Mouse (Mus musculus): ENCODE results near the gene Tcea3. TPM values are rescaled to one million over a fixed set of nuclear protein-coding genes. Genes with fewer than 3 reads are reported as not detected.

The Tcea3 gene
- polyA plus RNA-seq, 1 experiment from 2014 or later = 17.3 TPM

- Histone ChIP-seq H3K36me3 (ENCODE audit: control insufficient read depth, insufficient read depth, low read length) (no peaks in the 10 kb centered on the region), H3K9ac (ENCODE audit: low read depth, low read length) (no peak overlapping the region), H3K4me3 (ENCODE audit: low read depth, low read length) (no peak overlapping the region), H3K4me2 (no peak overlapping the region), H3K4me1 (replicated peaks; ENCODE audit: control insufficient read depth, insufficient read depth, low read length) (peaks cover 9% of the 10 kb centered on the region), H3K9me3 (ENCODE audit: control insufficient read depth, low read length) (no peaks in the 10 kb centered on the region), H3K27ac (ENCODE audit: low read depth, low read length) (no peak overlapping the region), H3K27me3 (replicated peaks; ENCODE audit: control insufficient read depth, insufficient read depth, low read length) (peaks cover 5% of the 10 kb centered on the region)
- DNase-seq (ENCODE audit: low spot score) (no peak), ATAC-seq (replicated peaks; ENCODE audit: low FRiP score) (no peak)
- WGBS = 29% methylated on average over 10 of the region's 10 CpGs
These were observed 9.2 kb downstream of the Tcea3 start for GRCm38 (mm10) chr4:136256696-136257095.

- Histone ChIP-seq H3K27me3 (replicated peaks; ENCODE audit: control insufficient read depth, insufficient read depth, low read length) (peaks cover 3% of the 10 kb centered on the region), H3K9me3 (ENCODE audit: control insufficient read depth, low read length) (no peaks in the 10 kb centered on the region), H3K4me1 (replicated peaks; ENCODE audit: control insufficient read depth, insufficient read depth, low read length) (peaks cover 9% of the 10 kb centered on the region), H3K4me3 (ENCODE audit: low read depth, low read length) (no peak overlapping the region), H3K27ac (ENCODE audit: low read depth, low read length) (no peak overlapping the region), H3K4me2 (no peak overlapping the region), H3K9ac (ENCODE audit: low read depth, low read length) (no peak overlapping the region), H3K36me3 (ENCODE audit: control insufficient read depth, insufficient read depth, low read length) (no peaks in the 10 kb centered on the region)
- WGBS = 62% methylated on average over 3 of the region's 3 CpGs
- no peak for DNase-seq (ENCODE audit: low spot score)
- ATAC-seq (replicated peaks; ENCODE audit: low FRiP score) = no peak
These were observed 12.4 kb downstream of the Tcea3 start for GRCm38 (mm10) chr4:136259916-136260315.

GRCm38 (mm10) chr4:136260491-136261180 is 13.1 kb downstream of the Tcea3 start:
- Histone ChIP-seq H3K9me3 (ENCODE audit: control insufficient read depth, low read length) (no peaks in the 10 kb centered on the region), H3K27ac (ENCODE audit: low read depth, low read length) (no peak overlapping the region), H3K4me2 (no peak overlapping the region), H3K4me3 (ENCODE audit: low read depth, low read length) (no peak overlapping the region), H3K27me3 (replicated peaks; ENCODE audit: control insufficient read depth, insufficient read depth, low read length) (peaks cover 3% of the 10 kb centered on the region), H3K4me1 (replicated peaks; ENCODE audit: control insufficient read depth, insufficient read depth, low read length) (peaks cover 7% of the 10 kb centered on the region), H3K36me3 (ENCODE audit: control insufficient read depth, insufficient read depth, low read length) (no peaks in the 10 kb centered on the region), H3K9ac (ENCODE audit: low read depth, low read length) (no peak overlapping the region)
- 40% methylated on average over 10 of the region's 10 CpGs for WGBS
- peak; percentile 74 for DNase-seq (ENCODE audit: low spot score)
- ATAC-seq (replicated peaks; ENCODE audit: low FRiP score) = no peak

GRCm38 (mm10) chr4:136261912-136262311 is 14.4 kb downstream of the Tcea3 start:
- H3K27ac ChIP-seq (ENCODE audit: low read depth, low read length) = no peak overlapping the region
- 76% methylated on average over 10 of the region's 10 CpGs for WGBS
- no peak overlapping the region for H3K9ac ChIP-seq (ENCODE audit: low read depth, low read length)
- no peak overlapping the region for H3K4me2 ChIP-seq
- no peaks in the 10 kb centered on the region for H3K36me3 ChIP-seq (ENCODE audit: control insufficient read depth, insufficient read depth, low read length)
- ATAC-seq (replicated peaks; ENCODE audit: low FRiP score) (no peak), DNase-seq (ENCODE audit: low spot score) (no peak)
- H3K4me1 ChIP-seq (replicated peaks; ENCODE audit: control insufficient read depth, insufficient read depth, low read length) = no peaks in the 10 kb centered on the region
- peaks cover 3% of the 10 kb centered on the region for H3K27me3 ChIP-seq (replicated peaks; ENCODE audit: control insufficient read depth, insufficient read depth, low read length)
- H3K4me3 ChIP-seq (ENCODE audit: low read depth, low read length) = no peak overlapping the region
- no peaks in the 10 kb centered on the region for H3K9me3 ChIP-seq (ENCODE audit: control insufficient read depth, low read length)

- DNase-seq (ENCODE audit: low spot score) (no peak), ATAC-seq (replicated peaks; ENCODE audit: low FRiP score) (no peak)
- Histone ChIP-seq H3K4me2 (no peak overlapping the region), H3K27ac (ENCODE audit: low read depth, low read length) (no peak overlapping the region), H3K36me3 (ENCODE audit: control insufficient read depth, insufficient read depth, low read length) (no peaks in the 10 kb centered on the region), H3K9ac (ENCODE audit: low read depth, low read length) (no peak overlapping the region), H3K4me1 (replicated peaks; ENCODE audit: control insufficient read depth, insufficient read depth, low read length) (no peaks in the 10 kb centered on the region), H3K4me3 (ENCODE audit: low read depth, low read length) (no peak overlapping the region), H3K9me3 (ENCODE audit: control insufficient read depth, low read length) (no peaks in the 10 kb centered on the region), H3K27me3 (replicated peaks; ENCODE audit: control insufficient read depth, insufficient read depth, low read length) (peaks cover under 1% of the 10 kb centered on the region; the same call in 1 of the 2 replicates)
- WGBS = 85% methylated on average over 4 of the region's 4 CpGs
These were observed 16.0 kb downstream of the Tcea3 start for GRCm38 (mm10) chr4:136263555-136263954.

GRCm38 (mm10) chr4:136266716-136267343 is 19.3 kb downstream of the Tcea3 start:
- no peak overlapping the region for H3K4me2 ChIP-seq
- no peak overlapping the region for H3K9ac ChIP-seq (ENCODE audit: low read depth, low read length)
- no peaks in the 10 kb centered on the region for H3K4me1 ChIP-seq (replicated peaks; ENCODE audit: control insufficient read depth, insufficient read depth, low read length)
- H3K27me3 ChIP-seq (replicated peaks; ENCODE audit: control insufficient read depth, insufficient read depth, low read length) = no peaks in the 10 kb centered on the region
- 51% methylated on average over 9 of the region's 9 CpGs for WGBS
- H3K9me3 ChIP-seq (ENCODE audit: control insufficient read depth, low read length) = no peaks in the 10 kb centered on the region
- H3K4me3 ChIP-seq (ENCODE audit: low read depth, low read length) = no peak overlapping the region
- H3K27ac ChIP-seq (ENCODE audit: low read depth, low read length) = no peak overlapping the region
- no peaks in the 10 kb centered on the region for H3K36me3 ChIP-seq (ENCODE audit: control insufficient read depth, insufficient read depth, low read length)
- DNase-seq (ENCODE audit: low spot score) (peak; percentile 44), ATAC-seq (replicated peaks; ENCODE audit: low FRiP score) (no peak)

GRCm38 (mm10) chr4:136268912-136269311 is 21.4 kb downstream of the Tcea3 start:
- H3K4me2 ChIP-seq = no peak overlapping the region
- H3K9ac ChIP-seq (ENCODE audit: low read depth, low read length) = no peak overlapping the region
- H3K4me3 ChIP-seq (ENCODE audit: low read depth, low read length) = no peak overlapping the region
- WGBS = 67% methylated on average over 1 of the region's 1 CpGs
- H3K27me3 ChIP-seq (replicated peaks; ENCODE audit: control insufficient read depth, insufficient read depth, low read length) = no peaks in the 10 kb centered on the region
- H3K4me1 ChIP-seq (replicated peaks; ENCODE audit: control insufficient read depth, insufficient read depth, low read length) = no peaks in the 10 kb centered on the region
- no peak for DNase-seq (ENCODE audit: low spot score)
- ATAC-seq (replicated peaks; ENCODE audit: low FRiP score) = no peak
- no peak overlapping the region for H3K27ac ChIP-seq (ENCODE audit: low read depth, low read length)
- H3K36me3 ChIP-seq (ENCODE audit: control insufficient read depth, insufficient read depth, low read length) = no peaks in the 10 kb centered on the region
- H3K9me3 ChIP-seq (ENCODE audit: control insufficient read depth, low read length) = no peaks in the 10 kb centered on the region; the same call in 1 of the 2 replicates

- H3K4me2 ChIP-seq = no peak overlapping the region
- ATAC-seq (replicated peaks; ENCODE audit: low FRiP score) = no peak
- H3K9me3 ChIP-seq (ENCODE audit: control insufficient read depth, low read length) = no peaks in the 10 kb centered on the region; the same call in 1 of the 2 replicates
- no peak overlapping the region for H3K4me3 ChIP-seq (ENCODE audit: low read depth, low read length)
- no peak overlapping the region for H3K9ac ChIP-seq (ENCODE audit: low read depth, low read length)
- DNase-seq (ENCODE audit: low spot score) = no peak
- no peaks in the 10 kb centered on the region for H3K4me1 ChIP-seq (replicated peaks; ENCODE audit: control insufficient read depth, insufficient read depth, low read length)
- no peaks in the 10 kb centered on the region for H3K36me3 ChIP-seq (ENCODE audit: control insufficient read depth, insufficient read depth, low read length)
- 84% methylated on average over 8 of the region's 8 CpGs for WGBS
- no peak overlapping the region for H3K27ac ChIP-seq (ENCODE audit: low read depth, low read length)
- no peaks in the 10 kb centered on the region for H3K27me3 ChIP-seq (replicated peaks; ENCODE audit: control insufficient read depth, insufficient read depth, low read length)
These were observed 23.1 kb downstream of the Tcea3 start for GRCm38 (mm10) chr4:136270648-136271047.

GRCm38 (mm10) chr4:136281097-136281496 is 33.6 kb downstream of the Tcea3 start:
- Histone ChIP-seq H3K27ac (ENCODE audit: low read depth, low read length) (no peak overlapping the region), H3K4me1 (replicated peaks; ENCODE audit: control insufficient read depth, insufficient read depth, low read length) (no peaks in the 10 kb centered on the region), H3K4me2 (no peak overlapping the region), H3K9ac (ENCODE audit: low read depth, low read length) (no peak overlapping the region), H3K36me3 (ENCODE audit: control insufficient read depth, insufficient read depth, low read length) (no peaks in the 10 kb centered on the region), H3K9me3 (ENCODE audit: control insufficient read depth, low read length) (no peaks in the 10 kb centered on the region), H3K4me3 (ENCODE audit: low read depth, low read length) (no peak overlapping the region), H3K27me3 (replicated peaks; ENCODE audit: control insufficient read depth, insufficient read depth, low read length) (no peaks in the 10 kb centered on the region; the same call in 1 of the 2 replicates)
- ATAC-seq (replicated peaks; ENCODE audit: low FRiP score) (no peak), DNase-seq (ENCODE audit: low spot score) (no peak)
- WGBS = 73% methylated on average over 8 of the region's 8 CpGs
